Comparison of ENCODE assay signal across 8 mouse cellular contexts in genomic region chr16:89960904-89961303, GRCm38 (mm10).
DNase-seq lines count a peak whose midpoint lies in the region; ATAC-seq and TF ChIP-seq lines count a peak whose summit lies in the region.

No protein-coding gene starts in this region.

- H3K9ac ChIP-seq in lung, embryonic 15.5 days, result no peak overlapping the region
- H3K9ac ChIP-seq in limb, embryonic 12.5 days (replicated peaks), result peak overlapping the region; percentile 67

- peaks cover 20% of the 10 kb centered on the region for H3K4me1 ChIP-seq in lung, embryonic 15.5 days
- H3K4me1 ChIP-seq in limb, embryonic 12.5 days (replicated peaks), result peaks cover 49% of the 10 kb centered on the region
- H3K4me1 ChIP-seq in small intestine, adult 2 months (ENCODE audit: control insufficient read depth, insufficient read depth, insufficient read length, low read length), result no peaks in the 10 kb centered on the region

- no peak for TF ChIP-seq POLR2A in small intestine, adult 2 months (IDR thresholded peaks at IDR 0.05; ENCODE audit: low read depth, low read length)

- H3K27me3 ChIP-seq in lung, embryonic 15.5 days, result peaks cover 13% of the 10 kb centered on the region; the same call in 1 of the 2 replicates
- no peaks in the 10 kb centered on the region for H3K27me3 ChIP-seq in limb, embryonic 12.5 days
- H3K27me3 ChIP-seq in small intestine, adult 2 months (ENCODE audit: control insufficient read depth, insufficient read depth, low read length), result no peaks in the 10 kb centered on the region; the same call in 1 of the 2 replicates

- H3K4me2 ChIP-seq in lung, embryonic 15.5 days, result peak overlapping the region; percentile 91
- peak overlapping the region; percentile 86 for H3K4me2 ChIP-seq in limb, embryonic 12.5 days

- no peak for ATAC-seq in lung, embryonic 15.5 days (ENCODE audit: borderline replicate concordance, extremely low read depth, low FRiP score, low TSS enrichment)
- ATAC-seq in limb, embryonic 12.5 days (ENCODE audit: insufficient number of reproducible peaks, insufficient read depth, low FRiP score, low TSS enrichment, low read depth), result no peak

- no peak for TF ChIP-seq CTCF in small intestine, adult 2 months (IDR thresholded peaks at IDR 0.05; ENCODE audit: extremely low read depth, insufficient read length, insufficient replicate concordance, low read depth, low read length)

- no peak overlapping the region for H3K27ac ChIP-seq in lung, embryonic 15.5 days
- H3K27ac ChIP-seq in limb, embryonic 12.5 days, result peak overlapping the region; percentile 37; the same call in 1 of the 2 replicates
- H3K27ac ChIP-seq in small intestine, adult 2 months (ENCODE audit: insufficient read depth, low read depth, low read length), result no peak overlapping the region

- 11% methylated on average over 7 of the region's 8 CpGs for WGBS in lung, embryonic 15.5 days
- 24% methylated on average over 6 of the region's 8 CpGs for WGBS in limb, embryonic 12.5 days
- 41% methylated on average over 6 of the region's 8 CpGs for WGBS in small intestine, adult 2 months

- DNase-seq in cerebellum, adult 8-10 months, result peak; percentile 46
- DNase-seq in cerebellum, postnatal 10 days, result no peak
- DNase-seq in lung, postnatal 36 days, result no peak
- no peak for DNase-seq in adrenal gland, postnatal 10 days
- DNase-seq in layer of hippocampus, postnatal 14 days (ENCODE audit: low spot score in 2 of 2), result no peak

- peak overlapping the region; percentile 48 for H3K4me3 ChIP-seq in lung, embryonic 15.5 days
- peak overlapping the region; percentile 47 for H3K4me3 ChIP-seq in limb, embryonic 12.5 days (replicated peaks)
- peak overlapping the region; percentile 22; the same call in 1 of the 2 replicates for H3K4me3 ChIP-seq in small intestine, adult 2 months (ENCODE audit: low read depth, low read length)

- no peaks in the 10 kb centered on the region for H3K36me3 ChIP-seq in lung, embryonic 15.5 days
- no peaks in the 10 kb centered on the region; the same call in 1 of the 2 replicates for H3K36me3 ChIP-seq in limb, embryonic 12.5 days
- H3K36me3 ChIP-seq in small intestine, adult 2 months (ENCODE audit: control insufficient read depth, insufficient read depth, low read length), result no peaks in the 10 kb centered on the region

- H3K9me3 ChIP-seq in lung, embryonic 15.5 days, result no peaks in the 10 kb centered on the region
- H3K9me3 ChIP-seq in limb, embryonic 12.5 days, result peaks cover 4% of the 10 kb centered on the region; the same call in 1 of the 2 replicates
